Mouse (Mus musculus) myocyte (in vitro differentiated cells): ENCODE measurements at regions not wholly inside any gene's neighbourhood (a gene's known extent, or its start where the extent isn't known, plus 50 kb on each side); places are given as distances from the start of the nearest gene placed in this dataset.

Experiments used
- H3K27me3 ChIP-seq: one replicate; pipeline ENCODE4 v1.6.1; 2011; ENCODE audit not compliant: control insufficient read depth, insufficient read depth, insufficient read length
- H3K36me3 ChIP-seq: one replicate; pipeline ENCODE4 v1.6.1; 2011; ENCODE audit not compliant: control insufficient read depth, insufficient read depth
- H3K4me2 ChIP-seq: one replicate; pipeline ENCODE4 v1.6.1; 2011; ENCODE audit warnings: low read depth, control low read depth
- H3K4me3 ChIP-seq: one replicate; pipeline ENCODE4 v1.5.1; 2011; ENCODE audit warnings: mild to moderate bottlenecking, control low read depth, moderate library complexity
- H3K79me2 ChIP-seq: one replicate; pipeline ENCODE4 v1.6.1; 2011; ENCODE audit not compliant: control insufficient read depth, insufficient read depth
- H3ac ChIP-seq: one replicate; pipeline ENCODE4 v1.6.1; 2011; ENCODE audit not compliant: control insufficient read depth, insufficient read length
- CEBPB ChIP-seq: IDR thresholded peaks from 2 replicates; pipeline ENCODE4 v1.6.1; 2011; ENCODE audit warnings: mild to moderate bottlenecking, moderate library complexity; ENCODE audit not compliant: poor library complexity, insufficient read depth, severe bottlenecking
- E2F4 ChIP-seq: IDR thresholded peaks from one replicate; pipeline ENCODE4 v1.6.1; 2011; ENCODE audit warnings: mild to moderate bottlenecking, control low read depth, moderate library complexity; ENCODE audit not compliant: insufficient read depth
- MAX ChIP-seq: IDR thresholded peaks from one replicate; pipeline ENCODE4 v1.6.1; 2011; ENCODE audit warnings: low read depth, mild to moderate bottlenecking, control low read depth
- MYOD1 ChIP-seq, 3 experiments: IDR thresholded peaks; one replicate each; pipeline ENCODE4 v1.6.1; 2011; ENCODE audit warnings: control low read depth in 2 of 3, low read depth in 2 of 3, mild to moderate bottlenecking in 2 of 3, moderate library complexity in 1 of 3; ENCODE audit not compliant: insufficient read length in 2 of 3, control insufficient read depth in 1 of 3
- MYOG ChIP-seq, 3 experiments: IDR thresholded peaks; one replicate each; pipeline ENCODE4 v1.6.1; 2011; ENCODE audit warnings: control low read depth in 2 of 3, low read depth in 2 of 3, mild to moderate bottlenecking in 2 of 3; ENCODE audit not compliant: insufficient read length in 2 of 3, control insufficient read depth in 1 of 3, insufficient read depth in 1 of 3
- POLR2A ChIP-seq: IDR thresholded peaks from one replicate; pipeline ENCODE4 v1.6.1; 2011; ENCODE audit warnings: low read depth, mild to moderate bottlenecking, control low read depth, moderate library complexity; ENCODE audit not compliant: insufficient read length
- POLR2AphosphoS2 ChIP-seq: IDR thresholded peaks from one replicate; pipeline ENCODE4 v1.6.1; 2011; ENCODE audit warnings: low read depth, control low read depth; ENCODE audit not compliant: insufficient read length
- REST ChIP-seq: IDR thresholded peaks from one replicate; pipeline ENCODE4 v1.6.1; 2011; ENCODE audit warnings: mild to moderate bottlenecking, control low read depth, moderate library complexity; ENCODE audit not compliant: insufficient read depth, insufficient read length
- SRF ChIP-seq: IDR thresholded peaks from one replicate; pipeline ENCODE4 v1.6.1; 2011; ENCODE audit warnings: low read depth; ENCODE audit not compliant: control insufficient read depth, insufficient read length
- TCF12 ChIP-seq: IDR thresholded peaks from one replicate; pipeline ENCODE4 v1.6.1; 2011; ENCODE audit warnings: mild to moderate bottlenecking, control low read depth; ENCODE audit not compliant: poor library complexity, insufficient read depth, severe bottlenecking
- TCF3 ChIP-seq: IDR thresholded peaks from one replicate; pipeline ENCODE4 v1.6.1; 2011; ENCODE audit warnings: low read depth, control low read depth; ENCODE audit not compliant: insufficient read length
- USF1 ChIP-seq: IDR thresholded peaks from one replicate; pipeline ENCODE4 v1.6.1; 2011; ENCODE audit warnings: low read depth, mild to moderate bottlenecking, control low read depth, moderate library complexity

DNA sequence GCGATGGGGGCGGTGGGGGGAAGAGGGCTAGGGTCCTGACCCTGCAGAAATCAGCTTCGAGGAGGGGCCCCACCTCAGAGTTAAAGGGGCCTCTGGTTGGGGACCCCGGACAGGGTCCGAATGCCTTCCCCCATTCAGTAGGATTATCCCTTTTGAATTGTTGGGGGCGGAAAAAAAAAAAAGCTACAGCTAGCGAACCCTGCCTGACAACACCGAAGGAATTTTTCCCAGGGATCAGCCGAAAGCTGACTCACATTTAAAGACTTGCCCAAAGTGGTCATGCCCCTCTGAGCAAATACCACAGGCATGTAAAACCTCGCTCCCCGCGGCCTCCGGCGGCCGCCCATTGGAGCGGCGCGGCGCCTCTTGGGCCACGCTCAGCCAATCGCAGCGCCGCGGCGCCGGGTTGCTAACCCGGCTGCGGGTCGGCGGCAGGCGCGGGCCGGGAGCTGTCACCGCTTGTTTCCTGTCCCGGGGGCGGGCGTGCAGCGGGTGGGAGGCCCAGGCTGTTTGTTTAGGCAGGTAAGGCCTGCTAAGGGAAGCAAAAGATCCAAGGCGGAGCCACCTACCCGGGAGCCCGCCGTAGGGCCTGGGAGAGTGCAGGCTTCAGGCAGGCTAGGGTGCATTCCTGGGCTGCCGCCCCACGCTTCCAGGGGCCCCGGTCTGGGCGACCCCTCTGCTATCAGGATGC, 116.5 kb upstream of the Parp11 start:
- peak overlapping the region; percentile 98 for H3K4me2 ChIP-seq
- H3K36me3 ChIP-seq = no peaks in the 10 kb centered on the region
- H3ac ChIP-seq = no peak overlapping the region
- H3K27me3 ChIP-seq = no peaks in the 10 kb centered on the region
- H3K4me3 ChIP-seq = peak overlapping the region; percentile 13
- no peaks in the 10 kb centered on the region for H3K79me2 ChIP-seq
- no peak for TF ChIP-seq REST
- peak in 1 of 3 experiments; percentile 25 for TF ChIP-seq MYOD1 (IDR thresholded peaks at IDR 0.05; ENCODE audit: control insufficient read depth in 1 of 3, insufficient read length in 2 of 3, low read depth in 2 of 3)
- TF ChIP-seq E2F4 = no peak
- TF ChIP-seq MYOG (IDR thresholded peaks at IDR 0.05; ENCODE audit: control insufficient read depth in 1 of 3, insufficient read depth in 1 of 3, insufficient read length in 2 of 3, low read depth in 2 of 3) = peak in 1 of 3 experiments; percentile 26
- TF ChIP-seq TCF3 = no peak
- no peak for TF ChIP-seq SRF
- no peak for TF ChIP-seq MAX
- TF ChIP-seq USF1 = no peak
- peak; percentile 20 for TF ChIP-seq POLR2A
- no peak for TF ChIP-seq CEBPB
- no peak for TF ChIP-seq POLR2AphosphoS2
- TF ChIP-seq TCF12 = peak; percentile 19

DNA sequence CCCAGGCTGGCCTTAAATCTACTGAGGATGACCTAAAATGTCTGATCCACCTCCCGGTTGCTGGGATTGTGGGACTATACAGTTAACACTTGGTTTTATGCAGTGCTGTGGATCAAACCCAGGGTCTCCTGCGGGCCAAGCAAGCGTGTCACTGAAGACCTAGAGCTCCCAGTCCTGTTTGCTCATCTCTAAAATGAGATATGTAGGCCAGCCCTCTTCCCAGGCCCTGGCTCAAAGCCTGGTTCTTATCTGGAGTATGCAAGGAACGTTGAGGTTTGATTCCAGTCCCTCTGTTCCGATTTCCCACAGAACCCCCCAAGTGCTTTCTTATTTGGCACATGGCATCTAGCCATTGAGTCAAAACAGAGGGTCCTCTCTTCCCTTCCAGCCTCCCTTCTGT, 115.5 kb upstream of the Parp11 start:
- H3K4me2 ChIP-seq = peak overlapping the region; percentile 87
- no peaks in the 10 kb centered on the region for H3K36me3 ChIP-seq
- no peaks in the 10 kb centered on the region for H3K79me2 ChIP-seq
- peak overlapping the region; percentile 13 for H3K4me3 ChIP-seq
- no peak for TF ChIP-seq SRF
- no peak for TF ChIP-seq POLR2A
- TF ChIP-seq E2F4 = no peak
- no peak for TF ChIP-seq MYOD1 (IDR thresholded peaks at IDR 0.05; ENCODE audit: control insufficient read depth in 1 of 3, insufficient read length in 2 of 3, low read depth in 2 of 3)
- TF ChIP-seq TCF3 = no peak
- TF ChIP-seq USF1 = no peak
- no peak overlapping the region for H3ac ChIP-seq
- no peaks in the 10 kb centered on the region for H3K27me3 ChIP-seq

DNA sequence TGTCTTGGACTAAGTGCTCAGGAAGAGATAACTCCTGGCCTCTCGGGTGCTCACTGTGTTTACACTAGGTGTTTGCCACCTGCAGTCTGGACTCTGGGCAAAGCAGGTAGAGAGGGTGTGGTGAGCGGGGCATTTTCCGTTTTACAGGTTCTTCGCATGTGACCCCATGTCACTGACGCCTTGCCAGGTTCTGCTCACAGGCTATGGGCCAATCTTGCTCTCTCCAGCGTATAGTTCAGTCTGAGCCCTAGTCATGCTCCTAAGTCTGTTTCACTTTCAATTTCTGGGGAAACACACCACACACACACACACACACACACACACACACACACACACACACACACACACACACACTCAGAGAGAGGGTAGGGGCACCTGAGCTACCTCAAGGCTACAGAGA, 112.4 kb upstream of the Parp11 start:
- Histone ChIP-seq H3ac (no peak overlapping the region), H3K79me2 (no peaks in the 10 kb centered on the region), H3K4me3 (no peak overlapping the region), H3K27me3 (no peaks in the 10 kb centered on the region), H3K36me3 (no peaks in the 10 kb centered on the region), H3K4me2 (no peak overlapping the region)
- TF ChIP-seq TCF3 (no peak), USF1 (no peak), MYOG (IDR thresholded peaks at IDR 0.05; ENCODE audit: control insufficient read depth in 1 of 3, insufficient read depth in 1 of 3, insufficient read length in 2 of 3, low read depth in 2 of 3) (no peak), REST (no peak), MAX (no peak), POLR2A (no peak), POLR2AphosphoS2 (no peak), TCF12 (no peak), SRF (no peak), MYOD1 (IDR thresholded peaks at IDR 0.05; ENCODE audit: control insufficient read depth in 1 of 3, insufficient read length in 2 of 3, low read depth in 2 of 3) (no peak), E2F4 (no peak), CEBPB (no peak)

DNA sequence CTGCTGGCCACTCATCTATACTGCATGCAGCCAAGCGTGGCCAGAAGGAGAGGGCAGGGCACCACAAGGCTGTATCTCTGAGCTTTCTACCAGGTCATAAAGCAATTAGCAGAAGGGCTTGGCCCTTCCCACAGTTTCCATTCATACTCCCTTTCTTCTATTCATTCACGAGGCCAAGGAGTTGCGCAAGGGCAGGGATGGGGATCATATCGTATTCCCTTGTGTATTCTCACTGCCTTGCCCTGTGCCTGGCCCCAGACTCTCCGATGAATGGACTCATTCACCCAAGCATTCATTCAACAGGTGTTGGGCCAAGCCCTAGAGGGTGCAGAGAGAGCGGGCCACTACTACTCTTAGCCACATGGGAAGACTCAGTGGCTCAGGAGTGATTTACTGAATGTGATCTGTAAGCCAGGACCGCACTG, 111.2 kb upstream of the Parp11 start:
- TF ChIP-seq MYOD1 (IDR thresholded peaks at IDR 0.05; ENCODE audit: control insufficient read depth in 1 of 3, insufficient read length in 2 of 3, low read depth in 2 of 3) (peak in 2 of 3 experiments; percentile 63), TCF3 (peak; percentile 10), CEBPB (peak; percentile 100), POLR2AphosphoS2 (no peak), MYOG (IDR thresholded peaks at IDR 0.05; ENCODE audit: control insufficient read depth in 1 of 3, insufficient read depth in 1 of 3, insufficient read length in 2 of 3, low read depth in 2 of 3) (peak in 1 of 3 experiments; percentile 55), MAX (no peak), USF1 (no peak)
- Histone ChIP-seq H3K4me2 (no peak overlapping the region), H3K27me3 (no peaks in the 10 kb centered on the region), H3ac (no peak overlapping the region), H3K36me3 (no peaks in the 10 kb centered on the region), H3K4me3 (no peak overlapping the region), H3K79me2 (no peaks in the 10 kb centered on the region)

DNA sequence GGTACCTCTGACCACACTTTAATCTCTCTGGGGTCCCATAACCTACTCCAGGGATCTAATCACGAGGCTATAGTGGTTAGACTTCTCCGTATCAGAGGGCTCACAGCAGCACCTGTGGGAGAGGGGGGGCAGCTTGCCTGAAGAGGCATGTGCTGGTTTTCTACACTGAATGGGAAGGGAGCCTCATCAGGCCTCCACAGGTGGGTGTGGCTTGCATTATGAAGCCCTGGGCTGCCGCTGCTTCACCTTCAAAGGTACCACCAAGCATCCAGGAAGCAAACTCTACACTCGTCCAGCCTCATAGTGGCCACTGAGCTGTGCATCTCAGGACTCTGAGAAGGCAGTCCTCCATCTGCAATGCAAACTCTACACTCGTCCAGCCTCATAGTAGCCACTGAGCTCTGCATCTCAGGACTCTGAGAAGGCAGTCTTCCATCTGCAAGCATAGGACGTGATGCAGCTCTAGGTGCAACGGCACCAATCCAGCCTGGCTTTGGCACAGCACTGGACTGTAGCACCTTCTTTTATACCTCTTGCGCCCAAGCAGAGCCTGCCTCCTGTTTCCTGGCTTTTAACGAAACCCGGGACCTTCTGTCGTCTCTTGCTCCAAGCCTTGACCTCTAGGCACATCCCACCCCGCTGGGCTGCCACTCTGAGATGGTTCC, 110.5 kb upstream of the Parp11 start:
- Histone ChIP-seq H3ac (no peak overlapping the region), H3K4me3 (no peak overlapping the region), H3K36me3 (no peaks in the 10 kb centered on the region), H3K27me3 (no peaks in the 10 kb centered on the region), H3K4me2 (no peak overlapping the region), H3K79me2 (no peaks in the 10 kb centered on the region)
- no peak for TF ChIP-seq REST
- TF ChIP-seq SRF = no peak
- TF ChIP-seq TCF3 = no peak
